Comparison of ENCODE assay signal across 9 mouse cellular contexts in genomic region chr2:3753749-3754148, GRCm38 (mm10).
DNase-seq lines count a peak whose midpoint lies in the region; ATAC-seq and TF ChIP-seq lines count a peak whose summit lies in the region.
"Had no signal": no experiment of that assay in that cellular context is flagged by ENCODE, and none has a peak within 500 bp of the region (broad histone marks: within the 10 kb centered on the region; RNA-seq: fewer than 3 reads in every experiment).

No protein-coding gene starts in this region.

- DNase-seq in layer of hippocampus, adult 2 months (ENCODE audit: low spot score in 2 of 2), result no peak
- DNase-seq in layer of hippocampus, adult 9-10 months (ENCODE audit: low spot score), result no peak
- DNase-seq in urinary bladder, postnatal 25 days (ENCODE audit: low spot score), result no peak
- DNase-seq in gastrocnemius, postnatal 25 days, result no peak
- no peak for DNase-seq in liver
- DNase-seq: adrenal gland, postnatal 10 days had no signal

- H3K4me1 ChIP-seq in brown adipose tissue, adult 24 weeks (ENCODE audit: control insufficient read depth, insufficient read depth, insufficient read length, low read length), result peaks cover 19% of the 10 kb centered on the region

- 0 out of 2 replicates have a peak, but pooled peaks have one; percentile 10 for TF ChIP-seq CTCF in layer of hippocampus, adult 2 months (conservative IDR thresholded peaks at IDR 0.05)

- no peak overlapping the region for H3K4me3 ChIP-seq in layer of hippocampus, adult 2 months
- H3K4me3 ChIP-seq in brown adipose tissue, adult 24 weeks (ENCODE audit: insufficient read depth, low read depth, low read length), result no peak overlapping the region

- H3K27ac ChIP-seq in layer of hippocampus, adult 2 months, result peak overlapping the region; percentile 11; the same call in 1 of the 2 replicates
- H3K27ac ChIP-seq in brown adipose tissue, adult 24 weeks (replicated peaks; ENCODE audit: low read depth, low read length), result 0 out of 2 replicates have a peak overlapping the region, but pooled peaks have one; percentile 8

- peak; percentile 48 for ATAC-seq in CD4-positive, CD25-positive, alpha-beta regulatory T cell, adult 4 months
- ATAC-seq in megakaryocyte, adult 5-6 weeks (ENCODE audit: poor library complexity, severe bottlenecking), result peak; percentile 25; the same call in 1 of the 2 replicates
